Comparison of ENCODE assay signal across 9 mouse cellular contexts in genomic region chr11:118648369-118648768, GRCm38 (mm10).
DNase-seq lines count a peak whose midpoint lies in the region; ATAC-seq and TF ChIP-seq lines count a peak whose summit lies in the region.
"Had no signal": no experiment of that assay in that cellular context is flagged by ENCODE, and none has a peak within 500 bp of the region (broad histone marks: within the 10 kb centered on the region; RNA-seq: fewer than 3 reads in every experiment).

No protein-coding gene starts in this region.

- H3K27me3 ChIP-seq in forebrain, postnatal 0 days (ENCODE audit: insufficient read depth, low read length), result no peaks in the 10 kb centered on the region
- no peaks in the 10 kb centered on the region for H3K27me3 ChIP-seq in forebrain, embryonic 16.5 days (replicated peaks; ENCODE audit: control insufficient read depth, insufficient read depth, low read length)
- H3K27me3 ChIP-seq: midbrain, embryonic 12.5 days had no signal

- no peak overlapping the region for H3K27ac ChIP-seq in forebrain, postnatal 0 days (ENCODE audit: low read depth, low read length)
- no peak overlapping the region for H3K27ac ChIP-seq in forebrain, embryonic 16.5 days (ENCODE audit: low read length)
- H3K27ac ChIP-seq: midbrain, embryonic 12.5 days had no signal

- H3K4me2 ChIP-seq in forebrain, postnatal 0 days (ENCODE audit: low read depth), result no peak overlapping the region
- no peak overlapping the region for H3K4me2 ChIP-seq in forebrain, embryonic 16.5 days (ENCODE audit: low read length)
- H3K4me2 ChIP-seq: midbrain, embryonic 12.5 days had no signal

- peak; percentile 43 for TF ChIP-seq CTCF in forebrain, postnatal 0 days (IDR thresholded peaks at IDR 0.05; ENCODE audit: low read depth)

- no peak for ATAC-seq in forebrain, postnatal 0 days
- ATAC-seq in forebrain, embryonic 16.5 days, result no peak

- no peaks in the 10 kb centered on the region for H3K9me3 ChIP-seq in forebrain, postnatal 0 days (ENCODE audit: low read length)
- 0 out of 2 replicates have a peak, but pooled peaks cover 4% of the 10 kb centered on the region for H3K9me3 ChIP-seq in forebrain, embryonic 16.5 days (ENCODE audit: control insufficient read depth, low read length)
- H3K9me3 ChIP-seq: midbrain, embryonic 12.5 days had no signal

- peak; percentile 15 for DNase-seq in forebrain, postnatal 0 days
- DNase-seq in right cerebral cortex, postnatal 14 days, result peak; percentile 41
- DNase-seq in right cerebral cortex, postnatal 25 days, result no peak
- peak; percentile 78 to 81 for DNase-seq in cerebellum, postnatal 10 days
- peak; percentile 72 for DNase-seq in heart, postnatal 4 days
- peak; percentile 5 for DNase-seq in naive thymus-derived CD4-positive, alpha-beta T cell, adult 2 months (ENCODE audit: low read depth)
- DNase-seq in frontal cortex, postnatal 36 days (ENCODE audit: low spot score in 2 of 2), result no peak

- no peaks in the 10 kb centered on the region for H3K4me1 ChIP-seq in forebrain, postnatal 0 days (ENCODE audit: insufficient read depth)
- peaks cover 5% of the 10 kb centered on the region; the same call in 1 of the 2 replicates for H3K4me1 ChIP-seq in forebrain, embryonic 16.5 days (replicated peaks; ENCODE audit: control insufficient read depth, insufficient read depth, low read length)

- 24% methylated on average over 5 of the region's 5 CpGs for WGBS in forebrain, postnatal 0 days
- WGBS in forebrain, embryonic 16.5 days, result 16% methylated on average over 5 of the region's 5 CpGs

- H3K9ac ChIP-seq in forebrain, postnatal 0 days, result no peak overlapping the region
- no peak overlapping the region for H3K9ac ChIP-seq in forebrain, embryonic 16.5 days (replicated peaks; ENCODE audit: low read depth, low read length)
- H3K9ac ChIP-seq: midbrain, embryonic 12.5 days had no signal

- no peak overlapping the region for H3K4me3 ChIP-seq in forebrain, postnatal 0 days (ENCODE audit: low read depth, low read length)
- no peak overlapping the region for H3K4me3 ChIP-seq in forebrain, embryonic 16.5 days (replicated peaks; ENCODE audit: low read length)
- H3K4me3 ChIP-seq: midbrain, embryonic 12.5 days had no signal

- no peaks in the 10 kb centered on the region for H3K36me3 ChIP-seq in forebrain, postnatal 0 days (ENCODE audit: insufficient read depth)
- H3K36me3 ChIP-seq in forebrain, embryonic 16.5 days (ENCODE audit: control insufficient read depth, insufficient read depth), result no peaks in the 10 kb centered on the region
- H3K36me3 ChIP-seq: midbrain, embryonic 12.5 days had no signal

Comparison
In these comparisons a context has a peak if more than half of its experiments do, and no peak if none do; other contexts are left out.
1. DNase-seq: peak in forebrain, postnatal 0 days (single experiment), right cerebral cortex, postnatal 14 days (single experiment), cerebellum, postnatal 10 days (2 of 2), heart, postnatal 4 days (single experiment) and naive thymus-derived CD4-positive, alpha-beta T cell, adult 2 months (single experiment); none in right cerebral cortex, postnatal 25 days (single experiment) and frontal cortex, postnatal 36 days (0 of 2).